ENCODE assay signal across 13 mouse cellular contexts in genomic region chr15:22318992-22319391, GRCm38 (mm10).
"Had no signal": no experiment of that assay in that cellular context is flagged by ENCODE, and none has a peak within 500 bp of the region (broad histone marks: within the 10 kb centered on the region; RNA-seq: fewer than 3 reads in every experiment).

No protein-coding gene starts in this region.

- H3K27ac ChIP-seq: layer of hippocampus, adult 2 months; limb, embryonic 10.5 days; liver, embryonic 15.5 days; midbrain, embryonic 13.5 days had no signal

- H3K36me3 ChIP-seq: limb, embryonic 10.5 days; liver, embryonic 15.5 days; midbrain, embryonic 13.5 days had no signal

- ATAC-seq: lung, postnatal 0 days; midbrain, embryonic 13.5 days had no signal

- H3K9ac ChIP-seq: liver, embryonic 15.5 days; midbrain, embryonic 13.5 days had no signal

- DNase-seq: kidney, postnatal 25 days; lung, adult 2 months; lung, postnatal 36 days; right cerebral cortex, adult 18-20 months; right cerebral cortex, postnatal 25 days; thymus, adult 18-20 months; thymus, postnatal 14 days had no signal

- H3K9me3 ChIP-seq: limb, embryonic 10.5 days; liver, embryonic 15.5 days; midbrain, embryonic 13.5 days had no signal

- H3K4me2 ChIP-seq: liver, embryonic 11.5 days; liver, embryonic 15.5 days; midbrain, embryonic 13.5 days had no signal

- H3K4me3 ChIP-seq: layer of hippocampus, adult 2 months; limb, embryonic 10.5 days; liver, embryonic 15.5 days; midbrain, embryonic 13.5 days had no signal

- H3K27me3 ChIP-seq: liver, embryonic 15.5 days; midbrain, embryonic 13.5 days had no signal

- H3K4me1 ChIP-seq: limb, embryonic 10.5 days; liver, embryonic 15.5 days; midbrain, embryonic 13.5 days had no signal
